Mouse (Mus musculus): ENCODE measurements at regions not wholly inside any gene's neighbourhood (a gene's known extent, or its start where the extent isn't known, plus 50 kb on each side); places are given as distances from the start of the nearest gene placed in this dataset.

GRCm38 (mm10) chr14:79821352-79822010 is 50.4 kb upstream of the Pcdh8 start:
- Histone ChIP-seq H3K27ac (replicated peaks) (0 out of 2 replicates have a peak overlapping the region, but pooled peaks have one; percentile 25), H3K4me1 (peaks cover 24% of the 10 kb centered on the region), H3K4me3 (no peak overlapping the region), H3K36me3 (no peaks in the 10 kb centered on the region), H3K9me3 (no peaks in the 10 kb centered on the region), H3K9ac (replicated peaks) (no peak overlapping the region), H3K27me3 (peaks cover 23% of the 10 kb centered on the region), H3K4me2 (replicated peaks) (no peak overlapping the region)
- 0 out of 2 replicates have a peak, but pooled peaks have one; percentile 10 for ATAC-seq (ENCODE audit: low FRiP score, low read depth)
- WGBS = 64% methylated on average over 5 of the region's 5 CpGs
